Mouse (Mus musculus) stomach, embryonic 16.5 days (tissue): ENCODE measurements around the gene Oasl2. TPM values are rescaled to one million over a fixed set of nuclear protein-coding genes. Genes with fewer than 3 reads are reported as not detected.

Experiments
- microRNA-seq: library from miRNA; unstranded; fragments of <30 nt; microRNA quantifications from one replicate; pipeline ENCODE4, GENCODE M21; 2016
- polyA plus RNA-seq: library from polyadenylated mRNA; unstranded; fragments of >200 nt; fragmentation: Nextera tagmentation; extraction: Ambion mirVana; gene quantifications from 2 replicates; pipeline ENCODE4 v1.2.1, GENCODE M21; 2015

Oasl2 gene
- polyA plus RNA-seq, 1 experiment from 2014 or later: 7.8 TPM

Small RNA genes within 50 kb of the gene (microRNA-seq; reads per million reads assigned to microRNA genes)
- 10.3 reads per million, percentile 31 among the genes with 10 or more reads in this experiment for gene Mir6240

Other genes starting within 250 kb of the Oasl2 start
- 2.8 and 3.7 TPM in 2 replicates for gene Trpv4, start 238.5 kb upstream of the Oasl2 start, polyA plus RNA-seq
- 208 and 281 TPM in 2 replicates for gene Gltp, start 206.0 kb upstream of the Oasl2 start, polyA plus RNA-seq
- gene Tchp, start 189.2 kb upstream of the Oasl2 start, polyA plus RNA-seq: 9.3 and 9.4 TPM in 2 replicates
- gene Ankrd13a, start 122.3 kb upstream of the Oasl2 start, polyA plus RNA-seq: 12.7 and 13.1 TPM in 2 replicates
- gene Git2, start 121.4 kb upstream of the Oasl2 start, polyA plus RNA-seq: 35.9 and 42.0 TPM in 2 replicates
- gene 1500011B03Rik, start 73.5 kb upstream of the Oasl2 start, polyA plus RNA-seq: 66.8 and 71.8 TPM in 2 replicates
- gene 4930519G04Rik, start 43.3 kb upstream of the Oasl2 start, polyA plus RNA-seq: not detected in 2 replicates
- gene Gm9936, start 38.3 kb upstream of the Oasl2 start, polyA plus RNA-seq: 0.18 TPM in 1 of 2 replicates, not detected in the other
- 1.3 and 2.1 TPM in 2 replicates for gene Oasl1, start 26.3 kb downstream of the Oasl2 start, polyA plus RNA-seq
- 45.6 and 53.5 TPM in 2 replicates for gene 2210016L21Rik, start 45.2 kb downstream of the Oasl2 start, polyA plus RNA-seq
- 8.7 and 9.8 TPM in 2 replicates for gene Hnf1a, start 74.2 kb downstream of the Oasl2 start, polyA plus RNA-seq
- 9.6 and 10.6 TPM in 2 replicates for gene Sppl3, start 114.2 kb downstream of the Oasl2 start, polyA plus RNA-seq
- gene Gm10401, start 201.4 kb downstream of the Oasl2 start, polyA plus RNA-seq: 20.2 and 27.8 TPM in 2 replicates
- gene Acads, start 222.4 kb downstream of the Oasl2 start, polyA plus RNA-seq: 50.8 and 53.3 TPM in 2 replicates
- 22.2 and 25.4 TPM in 2 replicates for gene Unc119b, start 238.0 kb downstream of the Oasl2 start, polyA plus RNA-seq